In genomic region chr7:34759378-34759822, GRCm38 (mm10) we compare ENCODE assay signal across 10 mouse cellular contexts. TPM values are rescaled to one million over a fixed set of nuclear protein-coding genes. Genes with fewer than 3 reads are reported as not detected.
DNase-seq lines count a peak whose midpoint lies in the region; ATAC-seq and TF ChIP-seq lines count a peak whose summit lies in the region.
"Had no signal": no experiment of that assay in that cellular context is flagged by ENCODE, and none has a peak within 500 bp of the region (broad histone marks: within the 10 kb centered on the region; RNA-seq: fewer than 3 reads in every experiment).

No protein-coding gene starts in this region.

- TF ChIP-seq CTCF in lung, embryonic 14.5 days (IDR thresholded peaks at IDR 0.05; ENCODE audit: low read depth) = no peak
- no peak for TF ChIP-seq CTCF in hindbrain, postnatal 0 days (IDR thresholded peaks at IDR 0.05; ENCODE audit: low read depth)

- peaks cover 3% of the 10 kb centered on the region; the same call in 1 of the 2 replicates for H3K9me3 ChIP-seq in lung, embryonic 14.5 days (ENCODE audit: low read depth, low read length)
- H3K9me3 ChIP-seq in embryonic facial prominence, embryonic 13.5 days = no peaks in the 10 kb centered on the region
- no peaks in the 10 kb centered on the region for H3K9me3 ChIP-seq in hindbrain, postnatal 0 days (ENCODE audit: low read length)
- H3K9me3 ChIP-seq in neural tube, embryonic 15.5 days (replicated peaks) = no peaks in the 10 kb centered on the region

- H3K27me3 ChIP-seq in lung, embryonic 14.5 days (ENCODE audit: insufficient read depth, low read length) = peaks cover under 1% of the 10 kb centered on the region; the same call in 1 of the 2 replicates
- no peaks in the 10 kb centered on the region for H3K27me3 ChIP-seq in embryonic facial prominence, embryonic 13.5 days
- no peaks in the 10 kb centered on the region for H3K27me3 ChIP-seq in hindbrain, postnatal 0 days (ENCODE audit: insufficient read depth, low read length)
- no peaks in the 10 kb centered on the region for H3K27me3 ChIP-seq in neural tube, embryonic 15.5 days (replicated peaks)

- H3K9ac ChIP-seq in lung, embryonic 14.5 days = no peak overlapping the region
- H3K9ac ChIP-seq in embryonic facial prominence, embryonic 13.5 days = no peak overlapping the region
- no peak overlapping the region for H3K9ac ChIP-seq in hindbrain, postnatal 0 days (replicated peaks; ENCODE audit: low read length)
- no peak overlapping the region for H3K9ac ChIP-seq in neural tube, embryonic 15.5 days (replicated peaks)

- no peaks in the 10 kb centered on the region for H3K4me1 ChIP-seq in lung, embryonic 14.5 days (ENCODE audit: insufficient read depth)
- peaks cover 15% of the 10 kb centered on the region for H3K4me1 ChIP-seq in embryonic facial prominence, embryonic 13.5 days
- 0 out of 2 replicates have a peak, but pooled peaks cover 6% of the 10 kb centered on the region for H3K4me1 ChIP-seq in hindbrain, postnatal 0 days (ENCODE audit: insufficient read depth, low read length)
- peaks cover 26% of the 10 kb centered on the region for H3K4me1 ChIP-seq in neural tube, embryonic 15.5 days

- H3K4me2 ChIP-seq in lung, embryonic 14.5 days = no peak overlapping the region
- H3K4me2 ChIP-seq in embryonic facial prominence, embryonic 13.5 days = no peak overlapping the region
- H3K4me2 ChIP-seq in hindbrain, postnatal 0 days (ENCODE audit: low read depth, low read length) = peak overlapping the region; percentile 2; the same call in 1 of the 2 replicates
- H3K4me2 ChIP-seq in neural tube, embryonic 15.5 days = peak overlapping the region; percentile 29

- no peak overlapping the region for H3K27ac ChIP-seq in lung, embryonic 14.5 days (ENCODE audit: low read depth)
- peak overlapping the region; percentile 13; the same call in 1 of the 2 replicates for H3K27ac ChIP-seq in embryonic facial prominence, embryonic 13.5 days
- H3K27ac ChIP-seq in hindbrain, postnatal 0 days = no peak overlapping the region; the same call in 1 of the 2 replicates
- peak overlapping the region; percentile 54 for H3K27ac ChIP-seq in neural tube, embryonic 15.5 days (replicated peaks)

- no peak overlapping the region for H3K4me3 ChIP-seq in lung, embryonic 14.5 days (ENCODE audit: low read depth, low read length)
- no peak overlapping the region for H3K4me3 ChIP-seq in embryonic facial prominence, embryonic 13.5 days
- no peak overlapping the region for H3K4me3 ChIP-seq in hindbrain, postnatal 0 days (ENCODE audit: low read length)
- H3K4me3 ChIP-seq in neural tube, embryonic 15.5 days (replicated peaks) = no peak overlapping the region

- 51% methylated on average over 7 of the region's 7 CpGs for WGBS in lung, embryonic 14.5 days
- 56% methylated on average over 7 of the region's 7 CpGs for WGBS in embryonic facial prominence, embryonic 13.5 days
- 17% methylated on average over 7 of the region's 7 CpGs for WGBS in hindbrain, postnatal 0 days
- 23% methylated on average over 7 of the region's 7 CpGs for WGBS in neural tube, embryonic 15.5 days

- no peak for ATAC-seq in lung, embryonic 14.5 days (ENCODE audit: insufficient read depth)
- ATAC-seq in embryonic facial prominence, embryonic 13.5 days (ENCODE audit: insufficient number of reproducible peaks, insufficient read depth, low FRiP score, low TSS enrichment, low read depth) = no peak
- no peak for ATAC-seq in hindbrain, postnatal 0 days
- ATAC-seq in neural tube, embryonic 15.5 days (ENCODE audit: low FRiP score) = no peak
- ATAC-seq: intestine, postnatal 0 days had no signal

- H3K36me3 ChIP-seq in lung, embryonic 14.5 days (ENCODE audit: insufficient read depth) = no peaks in the 10 kb centered on the region
- no peaks in the 10 kb centered on the region for H3K36me3 ChIP-seq in embryonic facial prominence, embryonic 13.5 days
- no peaks in the 10 kb centered on the region for H3K36me3 ChIP-seq in hindbrain, postnatal 0 days (ENCODE audit: insufficient read depth, low read length)
- no peaks in the 10 kb centered on the region for H3K36me3 ChIP-seq in neural tube, embryonic 15.5 days

- DNase-seq in lung, embryonic 14.5 days = peak; percentile 28
- DNase-seq in lung, adult 18-20 months = no peak
- peak; percentile 69 for DNase-seq in hindbrain, postnatal 0 days (ENCODE audit: low spot score)
- no peak for DNase-seq in natural killer cell, adult 2 months (ENCODE audit: low spot score in 2 of 2)
- no peak for DNase-seq in spleen, postnatal 4 days (ENCODE audit: low spot score in 2 of 2)
- DNase-seq in lung, postnatal 36 days = no peak
- DNase-seq: thymus, postnatal 25 days had no signal

RNA-seq across cellular contexts. Expression of gene Chst8, which starts 53.1 kb away (rescaled TPM):
- 2.8 and 3.6 TPM in 2 replicates for polyA plus RNA-seq in lung, embryonic 14.5 days (2014; fragmentation: Nextera tagmentation; extraction: Ambion mirVana)
- polyA plus RNA-seq in embryonic facial prominence, embryonic 13.5 days (2015; fragmentation: Nextera tagmentation; extraction: Ambion mirVana) = 3.7 and 4.0 TPM in 2 replicates
- 27.8 and 38.6 TPM in 2 replicates for total RNA-seq in hindbrain, postnatal 0 days (2014; rRNA removed)
- 9.8 and 10.0 TPM in 2 replicates for polyA plus RNA-seq in hindbrain, postnatal 0 days (2015; fragmentation: Nextera tagmentation; extraction: Ambion mirVana)
- 13.2 and 13.3 TPM in 2 replicates for polyA plus RNA-seq in neural tube, embryonic 15.5 days (2015; fragmentation: Nextera tagmentation; extraction: Ambion mirVana)

Comparison
In these comparisons a context has a peak if more than half of its experiments do, and no peak if none do; other contexts are left out.
1. DNase-seq: peak in lung, embryonic 14.5 days (single experiment) and hindbrain, postnatal 0 days (single experiment); none in lung, adult 18-20 months (0 of 2), natural killer cell, adult 2 months (0 of 2), spleen, postnatal 4 days (0 of 2) and lung, postnatal 36 days (single experiment).
2. H3K27ac ChIP-seq: peak in embryonic facial prominence, embryonic 13.5 days (single experiment) and neural tube, embryonic 15.5 days (single experiment); none in lung, embryonic 14.5 days (single experiment) and hindbrain, postnatal 0 days (single experiment).
3. H3K4me2 ChIP-seq: peak in hindbrain, postnatal 0 days (single experiment) and neural tube, embryonic 15.5 days (single experiment); none in lung, embryonic 14.5 days (single experiment) and embryonic facial prominence, embryonic 13.5 days (single experiment).